Mouse (Mus musculus) ES-Bruce4 (cell line): ENCODE measurements at regions not wholly inside any gene's neighbourhood (a gene's known extent, or its start where the extent isn't known, plus 50 kb on each side); places are given as distances from the start of the nearest gene placed in this dataset.

Experiments
- H3K27ac ChIP-seq: 2 replicates; pipeline ENCODE4 v1.5.1; 2012; ENCODE audit warnings: low read length, inconsistent platforms; ENCODE audit not compliant: insufficient read depth
- H3K27me3 ChIP-seq: 2 replicates; pipeline ENCODE4 v1.6.1; 2012; ENCODE audit warnings: mild to moderate bottlenecking, low read length, inconsistent platforms; ENCODE audit not compliant: control insufficient read depth, poor library complexity, insufficient read depth, severe bottlenecking
- H3K36me3 ChIP-seq: 2 replicates; pipeline ENCODE4 v1.6.1; 2012; ENCODE audit warnings: inconsistent platforms, mild to moderate bottlenecking, low read length, moderate library complexity; ENCODE audit not compliant: control insufficient read depth, poor library complexity, insufficient read depth, severe bottlenecking
- H3K4me1 ChIP-seq: one replicate; pipeline ENCODE4 v1.8.1; 2011; ENCODE audit warnings: low read length; ENCODE audit not compliant: control insufficient read depth, insufficient read depth
- H3K4me3 ChIP-seq: 2 replicates; pipeline ENCODE4 v1.5.1; 2011; ENCODE audit warnings: low read depth, mild to moderate bottlenecking, low read length
- H3K9ac ChIP-seq: 2 replicates; pipeline ENCODE4 v1.6.1; 2012; ENCODE audit warnings: low read depth, mild to moderate bottlenecking, inconsistent platforms; ENCODE audit not compliant: poor library complexity, severe bottlenecking
- H3K9me3 ChIP-seq: replicated peaks from 2 replicates; pipeline ENCODE4 v1.6.1; 2012; ENCODE audit warnings: mild to moderate bottlenecking, low read length, inconsistent platforms; ENCODE audit not compliant: control insufficient read depth, poor library complexity, insufficient read depth, severe bottlenecking
- CTCF ChIP-seq: IDR thresholded peaks from one replicate; pipeline ENCODE4 v1.8.1; 2011; ENCODE audit warnings: low read depth, low read length
- EP300 ChIP-seq: IDR thresholded peaks from 2 replicates; pipeline ENCODE4 v1.6.1; 2011; ENCODE audit warnings: low read depth, low read length; ENCODE audit not compliant: insufficient read depth
- POLR2A ChIP-seq: IDR thresholded peaks from one replicate; pipeline ENCODE4 v1.8.1; 2011; ENCODE audit warnings: low read length; ENCODE audit not compliant: insufficient read depth

- H3K27ac ChIP-seq = no peak overlapping the region
- TF ChIP-seq POLR2A (no peak), EP300 (no peak), CTCF (no peak)
- H3K9me3 ChIP-seq = no peaks in the 10 kb centered on the region
- no peak overlapping the region for H3K4me3 ChIP-seq
- no peaks in the 10 kb centered on the region for H3K36me3 ChIP-seq
- no peaks in the 10 kb centered on the region for H3K27me3 ChIP-seq
- no peaks in the 10 kb centered on the region for H3K4me1 ChIP-seq
- H3K9ac ChIP-seq = no peak overlapping the region
Observed at GRCm38 (mm10) chr12:118650483-118651160, 195.5 kb upstream of the Sp8 start.

DNA sequence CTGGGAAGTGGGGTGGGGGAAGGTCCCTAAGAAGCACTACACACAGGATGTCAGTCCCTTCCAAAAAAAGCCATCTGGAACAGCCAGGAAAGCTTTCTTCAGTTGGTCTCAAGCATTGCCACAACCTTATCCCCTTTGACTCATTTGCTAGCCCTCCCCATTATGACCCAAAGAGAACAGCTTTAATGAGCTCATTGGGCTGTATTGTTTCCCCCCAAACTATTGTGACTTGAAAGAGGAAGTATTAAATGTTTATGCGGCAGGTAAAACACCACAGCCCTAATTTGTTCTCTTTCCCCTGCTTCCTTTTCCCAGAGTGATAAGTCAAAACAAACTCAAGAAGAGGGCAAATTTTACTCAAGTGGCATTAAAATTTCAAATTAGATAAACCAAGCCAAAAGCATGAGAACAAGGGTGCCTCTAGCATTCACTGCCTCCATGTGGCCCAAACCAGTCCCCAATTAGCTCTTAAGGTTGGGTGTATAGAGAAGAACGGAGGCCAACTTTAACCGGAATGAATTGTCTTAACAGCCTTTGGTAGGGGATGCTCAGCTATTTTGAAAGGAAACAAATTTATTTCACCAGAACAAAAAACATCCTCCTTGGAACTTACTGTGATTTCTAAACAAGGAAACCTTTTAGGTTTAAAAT lies 196.7 kb upstream of the Sp8 start:
- TF ChIP-seq CTCF = no peak
- no peak for TF ChIP-seq EP300
- TF ChIP-seq POLR2A = no peak
- no peak overlapping the region for H3K27ac ChIP-seq
- no peaks in the 10 kb centered on the region for H3K4me1 ChIP-seq

DNA sequence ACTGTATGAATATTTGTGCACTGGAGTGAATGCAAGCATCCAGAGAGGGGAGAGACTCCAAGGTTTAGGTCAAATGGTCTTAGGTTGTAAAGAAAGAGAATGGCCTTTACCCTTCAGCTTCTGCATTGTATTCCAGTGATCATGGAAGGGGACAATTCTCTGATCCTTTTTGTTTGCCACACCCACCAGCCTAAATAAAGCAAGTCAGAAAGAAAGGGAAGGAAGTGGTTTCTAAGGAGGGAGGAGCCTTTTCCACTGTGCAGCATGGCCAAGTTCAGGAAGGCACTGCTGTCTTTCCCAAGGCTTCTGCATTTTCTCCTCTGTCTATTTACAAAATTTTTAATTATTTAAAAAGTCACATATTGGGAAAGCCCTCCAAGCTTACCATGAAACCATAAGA lies 197.5 kb upstream of the Sp8 start:
- TF ChIP-seq CTCF = no peak
- no peak for TF ChIP-seq POLR2A
- no peak for TF ChIP-seq EP300
- H3K36me3 ChIP-seq = no peaks in the 10 kb centered on the region
- H3K9me3 ChIP-seq = no peaks in the 10 kb centered on the region
- H3K27me3 ChIP-seq = no peaks in the 10 kb centered on the region
- H3K4me1 ChIP-seq = no peaks in the 10 kb centered on the region
- H3K4me3 ChIP-seq = no peak overlapping the region
- H3K9ac ChIP-seq = no peak overlapping the region
- no peak overlapping the region for H3K27ac ChIP-seq

More for the DNA sequence above, 196.7 kb upstream of the Sp8 start:
- Histone ChIP-seq H3K9me3 (no peaks in the 10 kb centered on the region), H3K27me3 (no peaks in the 10 kb centered on the region), H3K4me3 (no peak overlapping the region), H3K9ac (no peak overlapping the region), H3K36me3 (no peaks in the 10 kb centered on the region)

GRCm38 (mm10) chr12:118647270-118648042 lies 198.7 kb upstream of the Sp8 start:
- H3K4me1 ChIP-seq = no peaks in the 10 kb centered on the region
- TF ChIP-seq EP300 (no peak), CTCF (no peak), POLR2A (no peak)
- H3K27me3 ChIP-seq = no peaks in the 10 kb centered on the region
- H3K27ac ChIP-seq = no peak overlapping the region
- no peak overlapping the region for H3K9ac ChIP-seq
- H3K36me3 ChIP-seq = no peaks in the 10 kb centered on the region
- no peak overlapping the region for H3K4me3 ChIP-seq
- no peaks in the 10 kb centered on the region for H3K9me3 ChIP-seq

- TF ChIP-seq EP300 = no peak
- no peaks in the 10 kb centered on the region; the same call in 1 of the 2 replicates for H3K27me3 ChIP-seq
- H3K9me3 ChIP-seq = no peaks in the 10 kb centered on the region
- no peak overlapping the region for H3K4me3 ChIP-seq
- H3K36me3 ChIP-seq = no peaks in the 10 kb centered on the region
- no peak overlapping the region for H3K27ac ChIP-seq
- H3K9ac ChIP-seq = no peak overlapping the region
- H3K4me1 ChIP-seq = no peaks in the 10 kb centered on the region
Observed at GRCm38 (mm10) chr12:118640925-118641324, 205.2 kb upstream of the Sp8 start.

GRCm38 (mm10) chr12:118637214-118637613 lies 208.9 kb upstream of the Sp8 start:
- TF ChIP-seq POLR2A (no peak), EP300 (no peak), CTCF (no peak)
- Histone ChIP-seq H3K4me3 (no peak overlapping the region), H3K36me3 (no peaks in the 10 kb centered on the region), H3K4me1 (no peaks in the 10 kb centered on the region), H3K27me3 (no peaks in the 10 kb centered on the region; the same call in 1 of the 2 replicates), H3K9me3 (peaks cover 3% of the 10 kb centered on the region; the same call in 1 of the 2 replicates), H3K27ac (no peak overlapping the region), H3K9ac (no peak overlapping the region)
